Mouse (Mus musculus) liver, embryonic 15.5 days (tissue): ENCODE data around the gene Ifit2. TPM values are rescaled to one million over a fixed set of nuclear protein-coding genes. Genes with fewer than 3 reads are reported as not detected.

ENCODE experiments used
- ATAC-seq: fragments of 200-750 bp; cut with Nextera tagmentation; 2 replicates; pipeline ENCODE4 v1.8.0; 2017; ENCODE audit warnings: moderate number of reproducible peaks, mild to moderate bottlenecking, moderate library complexity; ENCODE audit not compliant: insufficient read depth
- H3K27ac ChIP-seq: fragments of 300-500 bp; sonication (generic); replicated peaks from 2 replicates; pipeline ENCODE4 v1.5.1; 2015; ENCODE audit warnings: mild to moderate bottlenecking, inconsistent platforms
- H3K27me3 ChIP-seq: fragments of 300-500 bp; sonication (generic); 2 replicates; pipeline ENCODE4 v1.6.1; 2015; ENCODE audit warnings: mild to moderate bottlenecking, inconsistent platforms
- H3K36me3 ChIP-seq: fragments of 300-500 bp; sonication (generic); replicated peaks from 2 replicates; pipeline ENCODE4 v1.6.1; 2015; ENCODE audit warnings: moderate library complexity, mild to moderate bottlenecking, inconsistent platforms
- H3K4me1 ChIP-seq: fragments of 300-500 bp; sonication (generic); replicated peaks from 2 replicates; pipeline ENCODE4 v1.6.1; 2015; ENCODE audit warnings: inconsistent platforms
- H3K4me2 ChIP-seq: fragments of 300-500 bp; sonication (generic); 2 replicates; pipeline ENCODE4 v1.6.1; 2015; ENCODE audit warnings: moderate library complexity, mild to moderate bottlenecking, inconsistent platforms
- H3K4me3 ChIP-seq: fragments of 300-500 bp; sonication (generic); replicated peaks from 2 replicates; pipeline ENCODE4 v1.5.1; 2015; ENCODE audit warnings: mild to moderate bottlenecking, inconsistent platforms
- H3K9ac ChIP-seq: fragments of 300-500 bp; sonication (generic); 2 replicates; pipeline ENCODE4 v1.6.1; 2015; ENCODE audit warnings: moderate library complexity, mild to moderate bottlenecking, inconsistent platforms
- H3K9me3 ChIP-seq: fragments of 300-500 bp; sonication (generic); replicated peaks from 2 replicates; pipeline ENCODE4 v1.6.1; 2016; ENCODE audit warnings: inconsistent platforms
- WGBS: fragments of 180-500 bp; shearing (Covaris S2); methylation state at CpG from one replicate; pipeline ENCODE4 v1.1.7; 2015; ENCODE audit warnings: mixed read lengths; ENCODE audit not compliant: insufficient replicate concordance; 5-methylcytosine and 5-hydroxymethylcytosine counted together
- polyA plus RNA-seq: library from polyadenylated mRNA; unstranded; fragments of >200 nt; fragmentation: Nextera tagmentation; extraction: Ambion mirVana; gene quantifications from 2 replicates; pipeline ENCODE4 v1.2.1, GENCODE M21; 2015

The Ifit2 gene
- 2.7 and 3.0 TPM in 2 replicates for polyA plus RNA-seq

DNA sequence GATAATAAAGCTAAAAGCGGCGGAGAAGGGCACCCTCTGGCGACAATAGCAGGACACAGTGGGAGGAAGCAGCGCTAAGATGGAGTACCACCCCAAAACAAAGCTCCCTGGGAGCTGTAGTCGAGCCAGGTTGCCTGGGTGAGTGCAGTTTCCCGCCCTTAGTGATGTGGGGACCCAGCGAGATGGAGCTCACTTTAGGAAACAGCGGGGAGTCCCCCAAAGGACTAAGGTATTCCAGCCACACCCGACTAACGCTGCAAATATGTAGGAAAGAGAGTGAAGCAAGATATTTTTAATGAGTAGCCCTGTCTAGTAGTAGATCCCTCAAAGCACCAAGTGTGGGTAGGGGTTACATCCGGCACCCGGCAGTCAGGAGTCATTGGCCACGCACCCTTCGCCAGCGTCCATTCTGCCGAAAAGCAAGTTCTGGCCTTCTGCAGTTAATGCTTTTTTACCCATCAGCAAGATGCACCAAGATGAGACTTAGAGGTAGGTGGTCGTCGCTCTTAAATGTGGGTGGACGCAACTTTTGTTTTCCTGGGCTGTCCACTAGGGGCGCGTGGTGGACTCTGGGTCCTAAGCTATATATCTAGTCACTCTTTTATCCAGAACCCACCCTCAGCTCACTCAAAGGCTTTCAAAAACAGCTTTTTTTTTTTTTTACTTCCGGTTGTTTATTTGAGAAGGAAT, at the start of gene Ifit2:
Ifit2 (plus strand) TSS at position 161 of the 690 bp plus-strand sequence.
- WGBS: under 1% methylated on average over 22 of the region's 22 CpGs
- no peaks in the 10 kb centered on the region for H3K36me3 ChIP-seq
- no peaks in the 10 kb centered on the region for H3K9me3 ChIP-seq
- no peaks in the 10 kb centered on the region for H3K27me3 ChIP-seq
- peak; percentile 91 for ATAC-seq
- peak within 1 kb of the TSS; percentile 79 for H3K4me2 ChIP-seq
- peak within 1 kb of the TSS; percentile 51; the same call in 1 of the 2 replicates for H3K27ac ChIP-seq
- peak within 1 kb of the TSS; percentile 65 for H3K4me3 ChIP-seq
- H3K4me1 ChIP-seq: peaks cover 16% of the 10 kb centered on the region
- peak within 1 kb of the TSS; percentile 64 for H3K9ac ChIP-seq

DNA sequence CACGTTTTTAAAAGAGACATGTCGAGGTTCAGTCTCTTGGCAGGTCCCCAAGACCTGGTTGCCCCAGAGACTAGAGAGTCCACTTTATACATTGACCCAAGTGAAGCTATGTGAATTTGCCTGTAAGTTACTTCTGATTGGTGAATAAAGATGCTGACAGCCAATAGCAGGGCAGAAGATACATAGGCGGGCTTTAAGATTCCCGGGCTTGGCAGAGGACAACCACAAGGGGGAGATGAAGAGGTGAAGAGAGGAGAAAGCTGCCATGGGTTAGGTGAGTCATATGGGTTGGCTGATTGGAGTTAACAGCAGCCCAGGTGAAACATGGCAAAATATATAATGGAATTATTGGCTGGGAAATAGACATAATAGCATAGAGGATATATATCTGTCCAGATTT, 49.7 kb upstream of the Ifit2 start:
- H3K4me3 ChIP-seq: no peak overlapping the region
- no peak overlapping the region for H3K9ac ChIP-seq
- peak; percentile 60; the same call in 1 of the 2 replicates for ATAC-seq
- H3K36me3 ChIP-seq: 0 out of 2 replicates have a peak, but pooled peaks cover 13% of the 10 kb centered on the region
- 32% methylated on average over 4 of the region's 4 CpGs for WGBS
- H3K9me3 ChIP-seq: no peaks in the 10 kb centered on the region
- no peak overlapping the region for H3K4me2 ChIP-seq
- H3K4me1 ChIP-seq: peaks cover 2% of the 10 kb centered on the region; the same call in 1 of the 2 replicates
- no peak overlapping the region for H3K27ac ChIP-seq
- no peaks in the 10 kb centered on the region for H3K27me3 ChIP-seq

DNA sequence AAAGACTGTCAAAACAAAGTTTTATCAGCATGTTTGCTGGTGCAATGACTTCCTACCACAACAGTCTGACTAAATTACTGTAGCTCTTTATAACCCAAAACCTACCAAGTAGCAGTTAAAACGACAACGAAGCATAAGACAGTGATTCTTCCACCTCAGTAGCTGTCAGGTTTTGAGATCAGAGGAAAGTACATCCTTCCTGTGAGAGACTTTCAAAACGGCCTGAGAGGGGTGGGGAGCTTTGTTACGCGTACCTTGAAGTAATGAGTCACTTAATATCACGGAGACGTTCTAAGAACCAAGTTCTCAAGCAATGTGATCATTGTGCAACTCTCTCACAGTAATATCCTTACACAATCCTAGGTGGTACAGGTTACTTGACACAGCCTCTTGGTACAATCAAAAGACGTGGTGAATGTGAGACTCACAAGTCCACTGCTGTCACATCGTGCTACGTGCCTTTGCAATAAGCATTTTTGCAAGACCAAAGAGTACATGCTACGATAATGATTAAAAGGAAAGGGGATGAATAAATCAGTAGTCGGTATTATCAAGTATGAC, 45.3 kb upstream of the Ifit2 start:
- H3K27ac ChIP-seq: no peak overlapping the region
- no peak overlapping the region for H3K4me3 ChIP-seq
- no peaks in the 10 kb centered on the region for H3K4me1 ChIP-seq
- no peak overlapping the region for H3K9ac ChIP-seq
- WGBS: 66% methylated on average over 12 of the region's 12 CpGs
- peaks cover 25% of the 10 kb centered on the region for H3K36me3 ChIP-seq
- H3K27me3 ChIP-seq: no peaks in the 10 kb centered on the region
- ATAC-seq: no peak
- no peak overlapping the region for H3K4me2 ChIP-seq
- no peaks in the 10 kb centered on the region for H3K9me3 ChIP-seq

DNA sequence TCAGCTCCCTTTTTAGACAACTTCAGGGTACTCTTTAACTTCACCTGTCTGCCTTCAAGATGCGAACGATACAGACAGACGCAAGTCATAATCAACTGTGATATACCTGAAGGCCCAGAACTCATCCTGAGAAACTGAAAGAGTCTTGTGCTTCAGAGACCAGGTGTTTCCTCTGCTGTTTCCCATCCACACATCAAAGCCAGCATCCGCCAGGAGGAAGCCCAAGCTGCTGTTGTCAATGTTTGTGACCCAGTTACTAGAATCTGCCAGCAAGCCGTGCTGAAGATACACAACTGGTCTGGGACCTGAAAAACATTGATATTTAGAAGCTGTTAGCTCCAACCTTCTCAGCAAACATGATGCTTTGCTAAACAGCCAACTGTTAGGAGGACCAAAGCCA, 39.8 kb upstream of the Ifit2 start:
- Histone ChIP-seq H3K36me3 (peaks cover 22% of the 10 kb centered on the region), H3K9me3 (no peaks in the 10 kb centered on the region), H3K4me3 (no peak overlapping the region), H3K9ac (no peak overlapping the region), H3K27ac (no peak overlapping the region), H3K4me2 (no peak overlapping the region), H3K4me1 (no peaks in the 10 kb centered on the region; the same call in 1 of the 2 replicates), H3K27me3 (no peaks in the 10 kb centered on the region)
- 72% methylated on average over 5 of the region's 5 CpGs for WGBS
- ATAC-seq: no peak

DNA sequence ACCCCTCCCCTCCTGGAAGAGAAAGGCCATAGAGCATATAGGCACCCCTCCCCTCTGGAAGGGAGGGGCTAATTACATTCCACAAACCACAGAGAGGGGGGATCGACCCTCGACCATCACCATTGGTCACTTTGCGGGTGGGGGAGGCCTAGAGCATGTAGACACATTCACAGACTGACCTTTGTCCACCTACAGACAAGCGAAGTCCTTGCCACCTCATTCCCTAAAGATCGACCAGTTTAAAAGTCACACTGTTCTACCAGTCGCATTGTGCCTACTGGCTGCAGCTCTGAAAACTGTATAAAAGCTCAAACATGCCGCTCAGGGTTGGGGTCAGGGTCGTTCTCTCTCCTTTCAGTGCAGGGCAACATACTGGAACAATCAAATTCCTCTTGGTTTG, 39.0 kb upstream of the Ifit2 start:
- Histone ChIP-seq H3K4me1 (peaks cover 7% of the 10 kb centered on the region), H3K4me2 (no peak overlapping the region), H3K27me3 (no peaks in the 10 kb centered on the region), H3K9ac (no peak overlapping the region), H3K9me3 (no peaks in the 10 kb centered on the region), H3K36me3 (peaks cover 16% of the 10 kb centered on the region), H3K27ac (peak overlapping the region; percentile 33; the same call in 1 of the 2 replicates), H3K4me3 (no peak overlapping the region)
- WGBS: 59% methylated on average over 8 of the region's 8 CpGs
- peak; percentile 85 for ATAC-seq

DNA sequence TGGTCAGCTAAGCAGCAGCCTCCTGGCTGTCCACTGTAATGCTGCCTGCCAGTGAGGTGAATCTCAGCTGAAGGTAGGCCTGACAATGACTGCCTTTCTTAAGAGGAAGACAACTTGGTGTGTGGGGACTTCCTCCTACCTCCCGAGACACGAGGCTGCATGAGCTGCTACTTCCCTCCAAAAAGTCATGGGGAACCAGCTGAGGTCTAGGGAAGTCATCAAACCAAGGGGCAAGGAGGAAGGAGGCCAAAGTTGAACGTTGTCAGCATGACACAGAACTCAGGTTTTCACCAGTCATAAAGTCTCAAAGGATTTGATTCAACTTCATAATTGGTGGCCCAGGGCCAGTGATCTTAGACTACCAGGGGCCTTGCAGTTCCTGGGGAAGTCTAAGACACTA, 34.8 kb upstream of the Ifit2 start:
- peaks cover 5% of the 10 kb centered on the region; the same call in 1 of the 2 replicates for H3K36me3 ChIP-seq
- 22% methylated on average over 3 of the region's 3 CpGs for WGBS
- ATAC-seq: no peak
- no peaks in the 10 kb centered on the region for H3K27me3 ChIP-seq
- no peak overlapping the region for H3K9ac ChIP-seq
- no peak overlapping the region for H3K4me2 ChIP-seq
- peaks cover 23% of the 10 kb centered on the region for H3K4me1 ChIP-seq
- H3K27ac ChIP-seq: no peak overlapping the region
- no peaks in the 10 kb centered on the region for H3K9me3 ChIP-seq
- no peak overlapping the region for H3K4me3 ChIP-seq

DNA sequence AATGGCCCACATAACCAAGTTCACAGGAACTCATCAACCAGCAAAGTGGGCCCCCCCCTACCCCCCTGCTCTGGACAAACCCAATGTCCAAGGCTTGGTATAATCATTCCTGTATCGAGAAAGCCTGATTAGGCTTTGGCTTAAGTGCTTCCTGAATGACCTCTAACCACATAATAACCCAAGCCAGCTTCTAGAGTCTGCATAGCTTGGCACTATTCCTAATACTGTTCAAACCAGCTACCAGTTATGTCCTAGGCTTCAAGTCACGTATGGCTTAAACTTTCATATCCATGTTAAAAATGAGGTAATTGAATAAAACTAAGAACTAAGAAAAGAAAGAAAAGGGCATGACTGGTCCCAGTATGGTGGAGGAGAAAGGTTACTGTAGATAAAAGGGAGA, 34.1 kb upstream of the Ifit2 start:
- H3K4me1 ChIP-seq: peaks cover 23% of the 10 kb centered on the region
- no peak overlapping the region for H3K4me3 ChIP-seq
- 73% methylated on average over 2 of the region's 2 CpGs for WGBS

DNA sequence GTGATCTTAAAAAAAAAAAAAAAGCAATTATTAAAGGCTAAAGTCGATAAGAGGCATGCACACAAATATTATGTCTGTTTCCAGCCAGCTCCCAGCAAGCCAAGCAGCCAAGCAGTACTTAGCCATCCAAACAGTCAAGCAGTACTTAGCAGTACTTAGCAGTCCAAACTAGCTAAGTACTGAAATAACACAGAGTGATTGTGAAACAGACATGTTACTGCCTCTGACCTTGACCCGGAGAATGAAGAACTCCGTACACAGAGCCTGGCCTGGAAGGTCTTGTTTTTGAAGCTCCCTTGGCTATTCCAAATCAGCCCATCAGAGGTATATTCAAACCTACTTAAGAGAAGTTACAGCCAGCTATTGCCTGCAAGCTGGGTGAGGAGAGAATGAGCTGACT, 33.3 kb upstream of the Ifit2 start:
- no peaks in the 10 kb centered on the region for H3K27me3 ChIP-seq
- WGBS: 58% methylated on average over 3 of the region's 3 CpGs
- H3K4me3 ChIP-seq: no peak overlapping the region
- no peak overlapping the region for H3K9ac ChIP-seq
- H3K9me3 ChIP-seq: no peaks in the 10 kb centered on the region
- no peak overlapping the region for H3K27ac ChIP-seq
- peaks cover 8% of the 10 kb centered on the region; the same call in 1 of the 2 replicates for H3K36me3 ChIP-seq
- H3K4me1 ChIP-seq: peaks cover 23% of the 10 kb centered on the region
- H3K4me2 ChIP-seq: no peak overlapping the region
- ATAC-seq: peak; percentile 61; the same call in 1 of the 2 replicates

More for the DNA sequence above, 34.1 kb upstream of the Ifit2 start:
- Histone ChIP-seq H3K27ac (no peak overlapping the region), H3K9me3 (no peaks in the 10 kb centered on the region), H3K36me3 (0 out of 2 replicates have a peak, but pooled peaks cover 8% of the 10 kb centered on the region), H3K9ac (no peak overlapping the region), H3K27me3 (no peaks in the 10 kb centered on the region), H3K4me2 (no peak overlapping the region)
- ATAC-seq: no peak

DNA sequence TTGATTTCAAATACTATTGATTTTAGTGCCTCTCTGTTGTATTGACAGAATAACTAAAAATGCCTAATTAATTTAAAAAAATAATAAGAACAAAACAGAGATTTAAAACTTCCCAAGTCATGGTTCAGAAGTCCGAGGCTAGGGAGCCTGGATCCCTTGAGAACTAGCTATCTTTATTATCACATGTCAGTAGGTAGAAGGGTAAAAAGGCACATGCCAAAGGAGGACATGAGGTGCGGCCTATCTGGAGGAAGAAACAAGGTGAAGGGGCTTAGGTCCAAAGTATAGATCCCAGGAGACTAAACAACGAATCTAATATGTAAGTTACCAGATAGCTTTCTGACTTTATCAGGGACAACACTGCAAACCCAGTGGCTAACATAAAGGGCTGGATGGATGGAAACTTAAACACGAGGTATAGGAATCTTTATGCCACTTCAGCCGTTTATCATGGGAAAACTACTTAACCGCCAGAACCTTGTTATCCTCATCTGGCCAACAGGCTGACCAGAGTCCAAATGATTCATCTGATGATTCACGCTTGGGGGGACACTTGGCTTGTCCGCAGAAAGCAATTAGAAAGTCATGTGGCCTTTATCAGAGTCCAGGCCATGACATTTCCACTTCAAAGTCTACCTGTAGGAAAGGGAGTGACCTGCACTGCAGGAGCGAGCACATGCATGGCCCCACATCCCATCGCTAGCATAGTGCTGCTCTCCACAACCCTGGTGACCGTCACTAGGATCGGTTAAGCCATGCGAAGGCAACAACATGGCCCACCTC, 32.5 kb upstream of the Ifit2 start:
- WGBS: 72% methylated on average over 13 of the region's 13 CpGs
- Histone ChIP-seq H3K27me3 (no peaks in the 10 kb centered on the region), H3K4me3 (no peak overlapping the region), H3K27ac (no peak overlapping the region), H3K9ac (no peak overlapping the region), H3K36me3 (peaks cover 8% of the 10 kb centered on the region; the same call in 1 of the 2 replicates), H3K9me3 (no peaks in the 10 kb centered on the region), H3K4me1 (peaks cover 23% of the 10 kb centered on the region), H3K4me2 (no peak overlapping the region)
- no peak for ATAC-seq

DNA sequence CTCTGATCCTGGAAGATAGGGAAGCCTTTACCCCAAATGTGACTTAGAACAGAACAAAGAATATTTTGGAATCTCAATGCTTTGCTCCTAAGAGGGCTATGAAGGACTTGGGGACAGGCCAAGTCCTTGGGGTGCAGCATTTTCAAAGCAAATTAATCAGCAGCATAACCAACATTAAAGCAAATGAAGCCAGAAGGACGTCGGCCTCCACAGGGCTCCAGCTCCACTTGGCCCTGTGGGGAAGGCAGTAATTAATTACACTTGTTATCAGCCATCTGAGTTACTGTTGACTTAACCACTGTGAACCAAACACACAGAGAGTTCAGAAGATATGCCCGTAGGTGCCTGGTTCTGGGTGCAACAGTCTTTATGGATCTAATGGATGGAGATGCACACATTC, 31.7 kb upstream of the Ifit2 start:
- 59% methylated on average over 3 of the region's 3 CpGs for WGBS
- Histone ChIP-seq H3K9me3 (no peaks in the 10 kb centered on the region), H3K4me3 (no peak overlapping the region), H3K27me3 (no peaks in the 10 kb centered on the region), H3K4me1 (peaks cover 23% of the 10 kb centered on the region), H3K27ac (no peak overlapping the region), H3K9ac (no peak overlapping the region), H3K4me2 (no peak overlapping the region), H3K36me3 (peaks cover 12% of the 10 kb centered on the region; the same call in 1 of the 2 replicates)
- no peak for ATAC-seq

DNA sequence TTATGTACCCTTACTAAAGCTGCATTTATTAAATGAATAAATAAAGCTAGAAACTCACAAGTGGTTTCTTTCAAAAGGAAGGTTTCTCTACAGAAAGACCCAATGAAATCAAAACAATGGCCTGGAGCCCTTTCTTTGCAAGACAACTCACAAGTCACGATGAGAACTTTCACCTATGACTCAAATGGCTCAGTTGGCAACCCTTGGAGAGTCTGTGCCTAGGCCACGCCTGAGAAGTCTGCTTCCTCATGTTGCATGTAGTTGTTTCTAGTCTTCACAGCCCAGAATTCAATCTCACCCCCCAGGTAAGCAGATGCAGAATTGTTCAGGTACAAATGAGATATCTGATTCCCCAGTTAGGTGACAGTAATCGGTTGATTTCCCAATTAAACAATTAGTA, 30.8 kb upstream of the Ifit2 start:
- WGBS: 68% methylated on average over 3 of the region's 3 CpGs
- Histone ChIP-seq H3K27me3 (no peaks in the 10 kb centered on the region), H3K4me1 (peaks cover 23% of the 10 kb centered on the region), H3K27ac (no peak overlapping the region), H3K9me3 (no peaks in the 10 kb centered on the region), H3K36me3 (peaks cover 12% of the 10 kb centered on the region; the same call in 1 of the 2 replicates), H3K4me3 (no peak overlapping the region), H3K4me2 (no peak overlapping the region), H3K9ac (no peak overlapping the region)
- ATAC-seq: no peak
